Mouse (Mus musculus) liver, postnatal 0 days (tissue): ENCODE measurements around the gene Arhgef3.

Experiments
- CTCF ChIP-seq: sonication (generic); IDR thresholded peaks from 2 replicates; pipeline ENCODE4 v1.5.1; 2016; ENCODE audit warnings: antibody characterized with exemption, low read depth
- EP300 ChIP-seq: IDR thresholded peaks from 2 replicates; pipeline ENCODE4 v1.6.1; 2016; ENCODE audit warnings: antibody characterized with exemption, low read depth, mild to moderate bottlenecking

DNA sequence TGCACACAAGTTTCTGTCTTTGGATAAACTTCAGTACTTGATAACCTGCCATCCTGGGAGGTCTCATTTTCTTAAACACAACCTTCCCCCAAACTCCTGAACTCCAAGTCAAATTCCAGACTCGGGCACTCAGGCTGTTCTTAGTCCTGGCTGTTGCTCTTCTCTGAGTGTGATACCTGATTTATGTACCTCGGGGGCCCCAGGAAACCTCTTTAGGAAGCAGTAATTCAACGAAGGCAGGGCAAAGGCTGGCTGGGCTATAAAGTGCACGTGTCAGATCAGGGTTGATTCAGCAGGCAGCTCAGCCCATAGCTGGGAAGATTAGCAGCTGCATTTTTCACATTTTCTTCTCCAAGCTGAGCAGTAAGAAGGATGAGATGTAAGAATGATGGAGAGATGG, 171.5 kb downstream of the Arhgef3 start:
- TF ChIP-seq CTCF (no peak), EP300 (no peak)
